Mouse (Mus musculus): ENCODE measurements around the gene Gp9. TPM values are rescaled to one million over a fixed set of nuclear protein-coding genes. Genes with fewer than 3 reads are reported as not detected.

The Gp9 gene
- total and polyA plus RNA-seq, 2 experiments from 2014 or later, result 0.34 TPM; not detected in 1

DNA sequence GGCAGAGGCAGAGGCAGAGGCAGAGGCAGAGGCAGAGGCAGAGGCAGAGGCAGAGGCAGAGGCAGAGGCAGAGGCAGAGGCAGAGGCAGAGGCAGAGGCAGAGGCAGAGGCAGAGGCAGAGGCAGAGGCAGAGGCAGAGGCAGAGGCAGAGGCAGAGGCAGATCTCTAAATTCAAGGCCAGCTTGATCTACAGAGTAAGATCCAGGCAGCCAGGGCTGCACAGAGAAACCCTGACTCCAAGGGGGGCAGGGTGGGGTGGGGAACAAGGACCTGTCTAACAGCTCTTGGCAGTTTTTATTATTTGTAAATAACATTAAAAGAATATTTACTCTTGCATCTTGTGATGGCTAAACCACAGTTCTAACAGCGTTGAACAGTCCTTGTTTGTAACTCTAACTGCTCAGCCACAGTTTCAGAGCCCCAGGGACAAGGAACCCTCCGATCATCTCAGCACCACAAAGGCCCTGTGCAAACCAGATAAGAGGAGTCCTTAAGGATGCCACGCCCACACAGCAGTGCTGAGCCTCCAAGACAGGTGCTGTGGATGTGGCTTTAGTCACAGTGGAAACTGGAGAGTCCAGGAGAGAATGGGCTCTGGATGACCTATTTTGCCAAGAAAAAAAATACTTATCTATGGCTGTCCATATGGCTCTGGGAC, 2.2 kb upstream of the Gp9 start:
- no peaks in the 10 kb centered on the region for H3K4me1 ChIP-seq (ENCODE audit: insufficient read depth, low read length)
- ATAC-seq (no peak), DNase-seq (ENCODE audit: low spot score) (no peak)
- no peaks in the 10 kb centered on the region for H3K36me3 ChIP-seq (ENCODE audit: insufficient read depth, low read length)
- WGBS, result 76% methylated on average over 3 of the region's 3 CpGs
- H3K4me2 ChIP-seq (ENCODE audit: low read depth, low read length), result no peak overlapping the region
- TF ChIP-seq CTCF (IDR thresholded peaks at IDR 0.05; ENCODE audit: low read depth), result no peak
- no peaks in the 10 kb centered on the region for H3K9me3 ChIP-seq (ENCODE audit: low read length)
- no peak overlapping the region for H3K9ac ChIP-seq (replicated peaks; ENCODE audit: low read length)
- H3K4me3 ChIP-seq (ENCODE audit: low read length), result no peak overlapping the region
- no peaks in the 10 kb centered on the region for H3K27me3 ChIP-seq (ENCODE audit: insufficient read depth, low read length)
- no peak overlapping the region for H3K27ac ChIP-seq

DNA sequence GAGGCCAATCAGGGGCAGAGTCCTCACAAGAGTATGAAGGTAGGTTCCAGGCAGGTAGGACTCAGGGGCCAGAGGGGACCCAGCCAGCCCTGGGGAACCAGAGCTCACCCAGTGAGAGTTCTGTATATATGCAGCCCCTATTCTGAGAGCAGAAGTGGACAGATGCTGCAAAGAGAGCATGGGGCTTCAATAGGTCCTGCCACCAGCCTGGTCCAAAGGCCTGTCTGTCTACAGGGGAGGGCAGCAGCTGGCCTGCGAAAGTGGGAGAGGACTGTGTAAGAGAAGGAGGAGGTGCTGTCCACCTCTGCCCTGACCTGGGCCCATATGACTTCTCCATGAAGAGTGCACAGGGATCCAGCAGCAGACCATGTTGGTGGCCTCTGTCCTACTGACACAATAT, 1.2 kb upstream of the Gp9 start:
- WGBS, result 80% methylated on average over 1 of the region's 1 CpGs
- no peak overlapping the region for H3K4me2 ChIP-seq (ENCODE audit: low read depth, low read length)

DNA sequence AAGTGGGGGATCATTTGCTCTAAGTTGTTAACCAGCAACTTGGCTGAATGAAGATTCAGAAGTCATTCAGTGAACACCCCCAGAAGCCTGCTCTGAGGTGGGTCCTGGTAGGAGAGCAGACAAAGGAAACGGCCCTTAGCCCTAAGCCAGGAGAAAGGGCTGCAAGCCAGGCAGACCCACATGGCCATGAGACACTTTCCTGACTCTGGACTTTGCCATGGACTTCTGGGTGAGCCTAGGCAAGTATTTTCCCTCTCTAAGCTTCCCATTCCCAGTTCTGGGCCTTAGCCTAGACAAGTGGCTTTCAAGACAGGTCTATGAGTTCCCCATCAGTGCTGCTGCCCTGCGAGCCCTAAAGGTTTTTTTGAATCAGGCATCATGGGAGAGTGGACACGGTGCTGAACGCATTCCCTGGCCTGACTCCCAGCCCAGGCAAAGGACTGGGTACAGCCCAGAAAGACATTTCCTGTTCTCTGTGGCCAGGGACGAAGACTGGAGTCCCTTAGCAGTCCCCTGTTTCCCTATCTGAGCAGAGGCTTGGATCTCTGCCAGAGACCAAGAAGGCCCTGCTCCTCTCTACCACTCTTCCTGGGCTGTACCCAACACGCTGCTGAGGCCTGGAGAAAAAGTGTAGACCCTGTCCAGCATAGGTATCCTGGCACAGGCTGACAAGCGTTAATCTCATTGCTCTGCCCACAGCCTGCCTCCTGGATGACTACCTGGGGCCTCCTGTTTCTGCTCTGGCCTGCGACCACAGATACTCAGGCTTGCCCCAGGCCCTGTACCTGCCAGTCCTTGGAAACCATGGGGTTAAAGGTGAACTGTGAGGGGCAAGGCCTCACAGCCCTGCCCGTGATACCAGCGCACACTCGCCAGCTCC, 662 bp downstream of the Gp9 start:
- Histone ChIP-seq H3K4me2 (ENCODE audit: low read depth, low read length) (no peak overlapping the region), H3K4me3 (ENCODE audit: low read length) (no peak overlapping the region), H3K36me3 (ENCODE audit: insufficient read depth, low read length) (no peaks in the 10 kb centered on the region), H3K9ac (replicated peaks; ENCODE audit: low read length) (no peak overlapping the region), H3K4me1 (ENCODE audit: insufficient read depth, low read length) (no peaks in the 10 kb centered on the region), H3K27me3 (ENCODE audit: insufficient read depth, low read length) (no peaks in the 10 kb centered on the region), H3K27ac (no peak overlapping the region), H3K9me3 (ENCODE audit: low read length) (no peaks in the 10 kb centered on the region)
- TF ChIP-seq CTCF (IDR thresholded peaks at IDR 0.05; ENCODE audit: low read depth), result no peak
- ATAC-seq, result no peak
- DNase-seq (ENCODE audit: low spot score), result no peak
- 66% methylated on average over 11 of the region's 11 CpGs for WGBS

More for the DNA sequence above, 1.2 kb upstream of the Gp9 start:
- H3K9ac ChIP-seq (replicated peaks; ENCODE audit: low read length), result no peak overlapping the region
- H3K27me3 ChIP-seq (ENCODE audit: insufficient read depth, low read length), result no peaks in the 10 kb centered on the region
- DNase-seq (ENCODE audit: low spot score) (no peak), ATAC-seq (no peak)
- H3K9me3 ChIP-seq (ENCODE audit: low read length), result no peaks in the 10 kb centered on the region
- no peak for TF ChIP-seq CTCF (IDR thresholded peaks at IDR 0.05; ENCODE audit: low read depth)
- no peak overlapping the region for H3K4me3 ChIP-seq (ENCODE audit: low read length)
- no peaks in the 10 kb centered on the region for H3K4me1 ChIP-seq (ENCODE audit: insufficient read depth, low read length)
- no peaks in the 10 kb centered on the region for H3K36me3 ChIP-seq (ENCODE audit: insufficient read depth, low read length)
- H3K27ac ChIP-seq, result no peak overlapping the region

DNA sequence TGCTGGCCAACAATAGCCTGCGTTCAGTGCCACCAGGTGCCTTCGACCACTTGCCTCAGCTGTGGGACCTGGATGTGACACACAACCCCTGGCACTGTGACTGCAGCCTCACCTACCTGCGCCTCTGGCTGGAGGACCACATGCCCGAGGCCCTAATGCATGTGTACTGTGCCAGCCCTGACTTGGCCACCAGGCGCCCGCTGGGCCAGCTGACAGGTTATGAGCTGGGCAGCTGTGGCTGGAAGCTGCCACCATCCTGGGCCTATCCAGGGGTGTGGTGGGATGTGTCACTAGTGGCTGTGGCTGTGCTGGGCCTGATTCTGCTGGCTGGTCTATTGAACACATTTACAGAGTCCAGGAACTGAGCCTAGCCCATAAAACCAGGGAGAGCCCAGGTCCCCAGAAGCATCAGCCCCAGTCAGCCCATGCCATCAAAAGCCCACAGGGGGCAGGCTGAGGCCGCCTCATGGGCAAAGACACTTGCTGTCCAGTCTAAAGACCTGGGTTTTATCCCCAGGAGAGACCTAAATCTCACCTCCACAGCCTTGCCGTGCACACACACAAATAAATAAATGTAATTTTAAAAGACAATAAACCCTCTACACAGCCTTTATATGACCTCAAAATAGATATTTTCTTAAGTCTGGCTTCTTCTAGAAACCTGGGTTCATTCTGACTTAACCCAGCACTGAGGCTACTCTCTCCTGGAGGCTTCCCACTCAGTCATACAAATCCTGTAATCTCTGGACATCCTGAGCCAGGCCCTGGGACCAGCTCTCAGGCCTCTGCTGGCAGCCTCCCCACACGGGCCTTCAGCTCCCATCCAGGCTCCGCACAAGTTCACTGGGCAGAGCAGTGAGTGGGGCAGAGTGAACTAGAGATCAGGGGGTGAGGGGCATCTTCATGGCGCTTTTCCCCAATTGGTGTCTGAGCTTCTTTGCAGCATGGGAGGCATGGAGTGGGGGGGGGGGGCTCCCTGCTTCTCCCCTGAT, 1.6 kb downstream of the Gp9 start:
- Histone ChIP-seq H3K27me3 (ENCODE audit: insufficient read depth, low read length) (no peaks in the 10 kb centered on the region), H3K27ac (no peak overlapping the region), H3K9ac (replicated peaks; ENCODE audit: low read length) (no peak overlapping the region), H3K4me2 (ENCODE audit: low read depth, low read length) (no peak overlapping the region), H3K4me1 (ENCODE audit: insufficient read depth, low read length) (no peaks in the 10 kb centered on the region), H3K9me3 (ENCODE audit: low read length) (no peaks in the 10 kb centered on the region), H3K36me3 (ENCODE audit: insufficient read depth, low read length) (no peaks in the 10 kb centered on the region), H3K4me3 (ENCODE audit: low read length) (no peak overlapping the region)
- ATAC-seq (peak; percentile 24; the same call in 1 of the 2 replicates), DNase-seq (ENCODE audit: low spot score) (no peak)
- 85% methylated on average over 11 of the region's 11 CpGs for WGBS
- peak; percentile 19; the same call in 1 of the 2 replicates for TF ChIP-seq CTCF (IDR thresholded peaks at IDR 0.05; ENCODE audit: low read depth)

DNA sequence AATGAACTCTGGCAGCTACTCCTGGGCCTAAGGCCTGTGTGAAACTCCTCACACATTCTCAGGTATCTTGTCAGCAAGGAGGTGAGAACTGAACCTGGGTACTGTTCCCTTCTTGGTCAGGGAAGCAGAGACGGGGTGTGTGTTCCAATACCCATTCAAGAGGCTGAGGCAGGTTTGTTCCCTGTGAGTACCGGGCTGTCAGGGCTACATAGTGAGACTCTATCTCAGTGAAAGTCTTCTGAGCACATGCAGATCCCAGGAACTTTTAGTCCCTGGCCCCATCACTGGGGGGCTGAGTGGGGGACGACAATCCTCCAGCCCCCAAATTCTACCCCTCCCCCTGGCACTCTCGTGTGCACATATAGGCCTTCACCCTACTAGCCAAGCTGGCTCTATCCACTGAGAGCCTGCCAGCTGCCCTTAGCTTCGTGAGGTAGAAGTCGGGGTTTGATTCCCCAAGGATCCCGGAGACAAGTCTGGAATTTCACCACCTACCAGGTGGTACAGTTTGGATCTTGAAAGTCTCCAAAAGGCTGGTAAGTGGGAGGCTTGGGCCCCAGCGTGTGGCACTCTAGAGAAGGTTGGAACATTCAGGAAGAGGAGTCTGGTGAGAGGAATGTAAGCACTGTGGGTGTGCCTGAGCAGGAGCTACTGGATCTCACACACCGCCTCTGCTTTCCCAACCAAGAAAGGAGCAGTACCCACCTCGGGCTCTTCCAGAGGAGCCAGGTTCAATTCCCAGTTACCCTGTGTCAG, 2.9 kb downstream of the Gp9 start:
- TF ChIP-seq CTCF (IDR thresholded peaks at IDR 0.05; ENCODE audit: low read depth), result no peak
- Histone ChIP-seq H3K9me3 (ENCODE audit: low read length) (no peaks in the 10 kb centered on the region), H3K27me3 (ENCODE audit: insufficient read depth, low read length) (no peaks in the 10 kb centered on the region), H3K27ac (no peak overlapping the region), H3K4me2 (ENCODE audit: low read depth, low read length) (no peak overlapping the region), H3K4me1 (ENCODE audit: insufficient read depth, low read length) (no peaks in the 10 kb centered on the region), H3K36me3 (ENCODE audit: insufficient read depth, low read length) (no peaks in the 10 kb centered on the region), H3K9ac (replicated peaks; ENCODE audit: low read length) (no peak overlapping the region), H3K4me3 (ENCODE audit: low read length) (no peak overlapping the region)
- no peak for ATAC-seq
- WGBS, result 79% methylated on average over 10 of the region's 10 CpGs
- no peak for DNase-seq (ENCODE audit: low spot score)

DNA sequence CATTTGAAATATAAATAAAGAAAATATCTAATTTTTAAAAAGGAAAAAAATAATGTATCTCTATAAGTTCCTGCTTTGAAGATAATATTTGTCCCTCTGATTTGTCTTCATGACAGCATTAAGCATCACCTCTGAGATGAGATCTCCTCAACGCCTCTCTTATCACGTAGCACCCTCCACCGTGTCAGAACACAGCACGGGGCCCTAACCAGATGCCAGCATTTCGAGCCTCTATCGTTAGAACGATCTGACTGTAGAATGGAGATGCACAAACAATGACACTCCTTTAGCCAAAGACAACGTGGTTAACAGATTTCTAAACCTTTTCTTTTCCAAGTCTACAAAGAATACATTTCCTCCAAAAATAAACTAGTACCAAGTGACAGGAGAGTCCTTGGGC, 6.2 kb downstream of the Gp9 start:
- no peak for TF ChIP-seq CTCF (IDR thresholded peaks at IDR 0.05; ENCODE audit: low read depth)
- WGBS, result 81% methylated on average over 8 of the region's 8 CpGs
- no peak overlapping the region for H3K4me2 ChIP-seq (ENCODE audit: low read depth, low read length)

More for the DNA sequence above, 6.2 kb downstream of the Gp9 start:
- H3K36me3 ChIP-seq (ENCODE audit: insufficient read depth, low read length), result no peaks in the 10 kb centered on the region
- no peak overlapping the region for H3K9ac ChIP-seq (replicated peaks; ENCODE audit: low read length)
- no peaks in the 10 kb centered on the region for H3K9me3 ChIP-seq (ENCODE audit: low read length)
- ATAC-seq, result no peak
- no peaks in the 10 kb centered on the region for H3K27me3 ChIP-seq (ENCODE audit: insufficient read depth, low read length)
- H3K4me1 ChIP-seq (ENCODE audit: insufficient read depth, low read length), result no peaks in the 10 kb centered on the region
- H3K27ac ChIP-seq, result no peak overlapping the region
- DNase-seq (ENCODE audit: low spot score), result no peak
- H3K4me3 ChIP-seq (ENCODE audit: low read length), result no peak overlapping the region
